Mouse (Mus musculus) G1E (cell line): ENCODE data around the gene Parp11. TPM values are rescaled to one million over a fixed set of nuclear protein-coding genes. Genes with fewer than 3 reads are reported as not detected.

Experiments used
- ATAC-seq: 2 replicates; pipeline ENCODE4 v1.8.0; 2016; ENCODE audit warnings: mild to moderate bottlenecking; ENCODE audit not compliant: insufficient number of reproducible peaks, poor library complexity, low FRiP score, severe bottlenecking; ENCODE audit errors: extremely low read depth
- DNase-seq: peaks from one replicate; pipeline ENCODE4 v3.0.0; 2012; ENCODE audit warnings: low spot score
- H3K27me3 ChIP-seq: 2 replicates; pipeline ENCODE4 v1.6.1; 2012; ENCODE audit warnings: mild to moderate bottlenecking, low read length, inconsistent platforms; ENCODE audit not compliant: insufficient read depth
- H3K36me3 ChIP-seq: replicated peaks from 2 replicates; pipeline ENCODE3; 2012; ENCODE audit warnings: mild to moderate bottlenecking, inconsistent platforms
- H3K4me1 ChIP-seq: 2 replicates; pipeline ENCODE4 v1.6.1; 2012; ENCODE audit warnings: low read depth, low read length, inconsistent platforms, mixed read lengths; ENCODE audit not compliant: insufficient read depth
- H3K4me3 ChIP-seq: 2 replicates; pipeline ENCODE4 v1.5.1; 2012; ENCODE audit warnings: low read depth, mild to moderate bottlenecking, inconsistent platforms, low read length, moderate library complexity, mixed read lengths
- H3K9me3 ChIP-seq: replicated peaks from 2 replicates; pipeline ENCODE4 v1.6.1; 2012; ENCODE audit warnings: inconsistent platforms
- CTCF ChIP-seq: IDR thresholded peaks from 2 replicates; pipeline ENCODE4 v1.5.1; 2012; ENCODE audit warnings: low read depth, low read length, inconsistent platforms, mixed read lengths
- GATA1 ChIP-seq: IDR thresholded peaks from 2 replicates; pipeline ENCODE4 v1.6.1; 2012; ENCODE audit warnings: borderline replicate concordance, low read length, inconsistent platforms, mixed read lengths
- GATA2 ChIP-seq: IDR thresholded peaks from 2 replicates; pipeline ENCODE4 v1.6.1; 2012; ENCODE audit warnings: low read depth, low read length, inconsistent platforms, borderline replicate concordance
- POLR2AphosphoS5 ChIP-seq: IDR thresholded peaks from 2 replicates; pipeline ENCODE4 v1.6.1; 2012; ENCODE audit warnings: low read depth, low read length, inconsistent platforms; ENCODE audit not compliant: insufficient replicate concordance
- TAL1 ChIP-seq: conservative IDR thresholded peaks from 2 replicates; pipeline ENCODE4 v1.6.1; 2012; ENCODE audit warnings: low read depth, low read length, inconsistent platforms, mixed read lengths
- polyA plus RNA-seq: library from polyadenylated mRNA; stranded (reverse); fragments of >175 nt; gene quantifications from 2 replicates; pipeline ENCODE4 v1.2.3, GENCODE M21; 2012
- total RNA-seq, 2 experiments: library from RNA; stranded (forward) in 1 of 2; stranded (reverse) in 1 of 2; fragments of 200-1000 nt in 1 of 2; fragments of >200 nt in 1 of 2; fragmentation: Nextera tagmentation in 1 of 2; gene quantifications; 2 replicates each; pipeline ENCODE4 v1.2.3; 2014 to 2017

Gene Parp11
- total and polyA plus RNA-seq, 3 experiments: 5.0 to 22.3 (median 19.5) TPM

GRCm38 (mm10) chr6:127443910-127444309 lies 2.7 kb upstream of the Parp11 start:
- no peak for ATAC-seq
- TF ChIP-seq CTCF: no peak
- TF ChIP-seq POLR2AphosphoS5: no peak
- TF ChIP-seq GATA1: no peak
- no peak for TF ChIP-seq GATA2
- no peak for TF ChIP-seq TAL1
- no peaks in the 10 kb centered on the region for H3K36me3 ChIP-seq

GRCm38 (mm10) chr6:127444466-127444865 lies 2.2 kb upstream of the Parp11 start:
- ATAC-seq (no peak), DNase-seq (no peak)
- Histone ChIP-seq H3K4me3 (no peak overlapping the region), H3K9me3 (no peaks in the 10 kb centered on the region), H3K36me3 (no peaks in the 10 kb centered on the region), H3K27me3 (peaks cover 32% of the 10 kb centered on the region), H3K4me1 (peaks cover 19% of the 10 kb centered on the region)
- no peak for TF ChIP-seq GATA1
- no peak for TF ChIP-seq TAL1
- no peak for TF ChIP-seq GATA2
- TF ChIP-seq CTCF: no peak
- TF ChIP-seq POLR2AphosphoS5: no peak

More at GRCm38 (mm10) chr6:127443910-127444309, 2.7 kb upstream of the Parp11 start:
- H3K27me3 ChIP-seq: peaks cover 34% of the 10 kb centered on the region
- no peak overlapping the region for H3K4me3 ChIP-seq
- no peaks in the 10 kb centered on the region for H3K9me3 ChIP-seq
- no peak for DNase-seq
- peaks cover 19% of the 10 kb centered on the region for H3K4me1 ChIP-seq

GRCm38 (mm10) chr6:127447686-127448460 lies 1.2 kb downstream of the Parp11 start:
- TF ChIP-seq GATA1 (no peak), CTCF (no peak), POLR2AphosphoS5 (no peak), TAL1 (no peak), GATA2 (no peak)
- Histone ChIP-seq H3K27me3 (peaks cover 24% of the 10 kb centered on the region), H3K36me3 (no peaks in the 10 kb centered on the region), H3K9me3 (no peaks in the 10 kb centered on the region), H3K4me3 (no peak overlapping the region), H3K4me1 (peaks cover 24% of the 10 kb centered on the region)
- no peak for ATAC-seq
- no peak for DNase-seq

- Histone ChIP-seq H3K4me3 (no peak overlapping the region), H3K4me1 (peaks cover 29% of the 10 kb centered on the region), H3K36me3 (no peaks in the 10 kb centered on the region), H3K9me3 (no peaks in the 10 kb centered on the region), H3K27me3 (peaks cover 17% of the 10 kb centered on the region)
- ATAC-seq (no peak), DNase-seq (no peak)
- no peak for TF ChIP-seq CTCF
- no peak for TF ChIP-seq TAL1
- TF ChIP-seq GATA2: no peak
- TF ChIP-seq POLR2AphosphoS5: no peak
- no peak for TF ChIP-seq GATA1
Measured at GRCm38 (mm10) chr6:127448869-127449268, 2.2 kb downstream of the Parp11 start.

- H3K36me3 ChIP-seq: no peaks in the 10 kb centered on the region
- H3K27me3 ChIP-seq: peaks cover 17% of the 10 kb centered on the region
- H3K4me1 ChIP-seq: peaks cover 32% of the 10 kb centered on the region
- no peaks in the 10 kb centered on the region for H3K9me3 ChIP-seq
- TF ChIP-seq TAL1 (no peak), GATA2 (no peak), POLR2AphosphoS5 (no peak), GATA1 (no peak), CTCF (no peak)
- ATAC-seq (no peak), DNase-seq (no peak)
- H3K4me3 ChIP-seq: no peak overlapping the region
Measured at GRCm38 (mm10) chr6:127449531-127450422, 3.1 kb downstream of the Parp11 start.
